Mouse (Mus musculus) G1E (cell line): Measurements from ENCODE around the gene Lysmd4.

Source experiments
- CTCF ChIP-seq: IDR thresholded peaks from 2 replicates; pipeline ENCODE4 v1.5.1; 2012; ENCODE audit warnings: low read depth, low read length, inconsistent platforms, mixed read lengths
- GATA1 ChIP-seq: IDR thresholded peaks from 2 replicates; pipeline ENCODE4 v1.6.1; 2012; ENCODE audit warnings: borderline replicate concordance, low read length, inconsistent platforms, mixed read lengths
- TAL1 ChIP-seq: conservative IDR thresholded peaks from 2 replicates; pipeline ENCODE4 v1.6.1; 2012; ENCODE audit warnings: low read depth, low read length, inconsistent platforms, mixed read lengths

- TF ChIP-seq CTCF (no peak), TAL1 (no peak), GATA1 (no peak)
Measured at GRCm38 (mm10) chr7:67208317-67208716, 14.0 kb upstream of the Lysmd4 start.
